ENCODE assay signal across 8 mouse cellular contexts in genomic region chr6:124863658-124864298, GRCm38 (mm10). TPM values are rescaled to one million over a fixed set of nuclear protein-coding genes. Genes with fewer than 3 reads are reported as not detected.
DNase-seq lines count a peak whose midpoint lies in the region; ATAC-seq and TF ChIP-seq lines count a peak whose summit lies in the region.

Gene Gpr162, minus strand, starts transcription at chr6:124863983.

- peak within 1 kb of the TSS; percentile 94 for H3K4me2 ChIP-seq in heart, embryonic 16.5 days (ENCODE audit: low read depth, low read length)
- peak within 1 kb of the TSS; percentile 72 for H3K4me2 ChIP-seq in liver, embryonic 16.5 days (ENCODE audit: low read depth, low read length)
- H3K4me2 ChIP-seq in neural tube, embryonic 12.5 days (replicated peaks), result peak within 1 kb of the TSS; percentile 88

- H3K4me3 ChIP-seq in spleen, adult 2 months (ENCODE audit: extremely low read depth, insufficient read depth, insufficient read length), result peak within 1 kb of the TSS; percentile 52
- peak within 1 kb of the TSS; percentile 73 for H3K4me3 ChIP-seq in embryonic facial prominence, embryonic 10.5 days
- H3K4me3 ChIP-seq in heart, embryonic 16.5 days (ENCODE audit: low read length), result peak within 1 kb of the TSS; percentile 64
- peak within 1 kb of the TSS; percentile 46 for H3K4me3 ChIP-seq in liver, embryonic 16.5 days (ENCODE audit: low read depth, low read length)
- H3K4me3 ChIP-seq in neural tube, embryonic 12.5 days, result peak within 1 kb of the TSS; percentile 58

- H3K9me3 ChIP-seq in embryonic facial prominence, embryonic 10.5 days, result no peaks in the 10 kb centered on the region
- no peaks in the 10 kb centered on the region for H3K9me3 ChIP-seq in heart, embryonic 16.5 days (replicated peaks; ENCODE audit: control insufficient read depth, low read length)
- H3K9me3 ChIP-seq in liver, embryonic 16.5 days (replicated peaks; ENCODE audit: control insufficient read depth, low read length), result no peaks in the 10 kb centered on the region
- no peaks in the 10 kb centered on the region for H3K9me3 ChIP-seq in neural tube, embryonic 12.5 days

- H3K4me1 ChIP-seq in spleen, adult 2 months (ENCODE audit: control insufficient read depth, insufficient read depth, insufficient read length), result peaks cover 5% of the 10 kb centered on the region; the same call in 1 of the 2 replicates
- H3K4me1 ChIP-seq in embryonic facial prominence, embryonic 10.5 days, result peaks cover 73% of the 10 kb centered on the region
- H3K4me1 ChIP-seq in heart, embryonic 16.5 days (ENCODE audit: control insufficient read depth, insufficient read depth, low read length), result peaks cover 17% of the 10 kb centered on the region
- H3K4me1 ChIP-seq in liver, embryonic 16.5 days (ENCODE audit: control insufficient read depth, low read depth, low read length), result peaks cover 5% of the 10 kb centered on the region; the same call in 1 of the 2 replicates
- peaks cover 60% of the 10 kb centered on the region for H3K4me1 ChIP-seq in neural tube, embryonic 12.5 days

- peak within 1 kb of the TSS; percentile 81 for H3K9ac ChIP-seq in heart, embryonic 16.5 days (ENCODE audit: low read length)
- peak within 1 kb of the TSS; percentile 26; the same call in 1 of the 2 replicates for H3K9ac ChIP-seq in liver, embryonic 16.5 days (ENCODE audit: low read depth, low read length)
- H3K9ac ChIP-seq in neural tube, embryonic 12.5 days, result peak within 1 kb of the TSS; percentile 82

- ATAC-seq in heart, embryonic 16.5 days (replicated peaks; ENCODE audit: extremely low read depth, insufficient read depth, low FRiP score), result peak; percentile 61
- ATAC-seq in liver, embryonic 16.5 days (ENCODE audit: low read depth), result 0 out of 2 replicates have a peak, but pooled peaks have one; percentile 27
- peak; percentile 67 for ATAC-seq in neural tube, embryonic 12.5 days (ENCODE audit: low FRiP score, low read depth)

- TF ChIP-seq CTCF in spleen, adult 2 months (IDR thresholded peaks at IDR 0.05; ENCODE audit: extremely low read depth, insufficient read depth, insufficient read length, insufficient replicate concordance), result no peak

- no peak within 1 kb of the TSS for H3K27ac ChIP-seq in spleen, adult 2 months (ENCODE audit: insufficient read depth, low read length)
- peak within 1 kb of the TSS; percentile 88 for H3K27ac ChIP-seq in embryonic facial prominence, embryonic 10.5 days (replicated peaks)
- H3K27ac ChIP-seq in heart, embryonic 16.5 days (ENCODE audit: low read length), result no peak within 1 kb of the TSS
- no peak within 1 kb of the TSS for H3K27ac ChIP-seq in liver, embryonic 16.5 days (ENCODE audit: low read length)
- H3K27ac ChIP-seq in neural tube, embryonic 12.5 days, result peak within 1 kb of the TSS; percentile 81

- peak in 1 of 2 experiments; percentile 28 for DNase-seq in spleen, adult 2 months (ENCODE audit: low read depth in 1 of 2, low spot score in 2 of 2)
- no peak for DNase-seq in spleen, postnatal 36 days (ENCODE audit: low spot score in 2 of 2)
- DNase-seq in embryonic facial prominence, embryonic 10.5 days (ENCODE audit: low spot score), result peak; percentile 84
- peak; percentile 56 to 79 for DNase-seq in kidney, postnatal 36 days
- DNase-seq in thymus, postnatal 10 days (ENCODE audit: low spot score in 2 of 2), result peak; percentile 71 to 73

- WGBS in spleen, adult 2 months, result 2% methylated on average over 38 of the region's 43 CpGs
- 2% methylated on average over 43 of the region's 43 CpGs for WGBS in embryonic facial prominence, embryonic 10.5 days
- under 1% methylated on average over 37 of the region's 43 CpGs for WGBS in heart, embryonic 16.5 days
- under 1% methylated on average over 32 of the region's 43 CpGs for WGBS in liver, embryonic 16.5 days (ENCODE audit: insufficient replicate concordance)
- whole genome bisulfite sequencing in neural tube, embryonic 12.5 days, result under 1% methylated on average over 43 of the region's 43 CpGs

- peaks cover 12% of the 10 kb centered on the region for H3K27me3 ChIP-seq in spleen, adult 2 months (ENCODE audit: control insufficient read depth, insufficient read depth, low read length)
- peaks cover 91% of the 10 kb centered on the region for H3K27me3 ChIP-seq in embryonic facial prominence, embryonic 10.5 days (replicated peaks; ENCODE audit: low read depth, poor library complexity, severe bottlenecking)
- peaks cover 20% of the 10 kb centered on the region for H3K27me3 ChIP-seq in heart, embryonic 16.5 days (ENCODE audit: control insufficient read depth, insufficient read depth, low read length)
- H3K27me3 ChIP-seq in liver, embryonic 16.5 days (ENCODE audit: control insufficient read depth, insufficient read depth, low read depth, low read length), result peaks cover 59% of the 10 kb centered on the region
- no peaks in the 10 kb centered on the region for H3K27me3 ChIP-seq in neural tube, embryonic 12.5 days (replicated peaks)

- no peaks in the 10 kb centered on the region for H3K36me3 ChIP-seq in spleen, adult 2 months (ENCODE audit: control insufficient read depth, insufficient read depth, low read length)
- H3K36me3 ChIP-seq in embryonic facial prominence, embryonic 10.5 days (replicated peaks), result no peaks in the 10 kb centered on the region
- no peaks in the 10 kb centered on the region for H3K36me3 ChIP-seq in heart, embryonic 16.5 days (ENCODE audit: control insufficient read depth, insufficient read depth)
- H3K36me3 ChIP-seq in liver, embryonic 16.5 days (ENCODE audit: control insufficient read depth, insufficient read depth), result no peaks in the 10 kb centered on the region
- no peaks in the 10 kb centered on the region for H3K36me3 ChIP-seq in neural tube, embryonic 12.5 days

- no peak for TF ChIP-seq POLR2A in spleen, adult 2 months (IDR thresholded peaks at IDR 0.05; ENCODE audit: low read depth, low read length)

RNA-seq across cellular contexts. Expression of gene Gpr162, which starts in this region (rescaled TPM):
- polyA plus RNA-seq in spleen, adult 2 months (2012; rRNA removed), result 2.7 and 3.0 TPM in 2 replicates
- 1.3 and 1.4 TPM in 2 replicates for polyA plus RNA-seq in embryonic facial prominence, embryonic 10.5 days (2016; fragmentation: Nextera tagmentation; extraction: Ambion mirVana)
- polyA plus RNA-seq in heart, embryonic 16.5 days (2015; fragmentation: Nextera tagmentation; extraction: Ambion mirVana), result 2.4 and 2.7 TPM in 2 replicates
- polyA plus RNA-seq in liver, embryonic 16.5 days (2015; fragmentation: Nextera tagmentation; extraction: Ambion mirVana), result 0.02 TPM in 1 of 2 replicates, not detected in the other
- polyA plus RNA-seq in neural tube, embryonic 12.5 days (2016; fragmentation: Nextera tagmentation; extraction: Ambion mirVana), result 14.7 and 16.3 TPM in 2 replicates

Comparison
In these comparisons a context has a peak if more than half of its experiments do, and no peak if none do; other contexts are left out.
1. Peak in ATAC-seq, H3K4me3 ChIP-seq, H3K9ac ChIP-seq and H3K4me2 ChIP-seq in liver, embryonic 16.5 days; RNA of the gene not detected or under 1 TPM.
2. DNase-seq: peak in embryonic facial prominence, embryonic 10.5 days (single experiment), kidney, postnatal 36 days (2 of 2) and thymus, postnatal 10 days (2 of 2); none in spleen, postnatal 36 days (0 of 2).
3. H3K27ac ChIP-seq: peak in embryonic facial prominence, embryonic 10.5 days (single experiment) and neural tube, embryonic 12.5 days (single experiment); none in spleen, adult 2 months (single experiment), heart, embryonic 16.5 days (single experiment) and liver, embryonic 16.5 days (single experiment).
4. H3K9ac ChIP-seq: peak in every context shown above with its lines; median percentile 82 in neural tube, embryonic 12.5 days; 81 in heart, embryonic 16.5 days; 26 in liver, embryonic 16.5 days.
5. Peak in every context shown above with its lines, with median percentiles within 50 percentile points of each other: H3K4me3 ChIP-seq, ATAC-seq and H3K4me2 ChIP-seq.